Mouse (Mus musculus): ENCODE measurements around the gene Zfp108.

DNA sequence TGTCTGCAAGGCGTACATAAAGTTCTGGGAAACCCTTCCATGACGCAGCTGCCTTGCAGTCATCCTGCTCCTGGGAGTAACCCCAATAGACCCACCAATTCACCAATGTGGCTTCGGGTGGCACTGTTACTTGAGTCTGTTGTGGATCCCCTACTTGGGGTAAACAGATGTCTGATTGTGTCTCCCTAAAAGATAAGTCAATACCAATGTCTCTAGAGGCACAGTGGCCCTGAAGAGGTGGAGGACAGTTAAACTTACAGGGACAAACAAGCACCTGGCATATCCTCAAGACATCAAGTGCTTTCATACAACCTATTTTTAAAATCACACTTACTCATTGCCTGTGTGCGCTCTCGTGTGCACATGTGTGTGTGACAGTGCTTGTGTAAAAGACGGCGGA lies 40.8 kb downstream of the Zfp108 start:
- TF ChIP-seq POLR2A (IDR thresholded peaks at IDR 0.05; ENCODE audit: extremely low read depth, insufficient read depth, low read length) (no peak), CTCF (IDR thresholded peaks at IDR 0.05; ENCODE audit: extremely low read depth, insufficient read depth, low read length) (no peak)

Data from cortical plate, adult 2 months (tissue).